Mouse (Mus musculus) gastrocnemius, postnatal 4 days (tissue): ENCODE results near the gene Atp23. TPM values are rescaled to one million over a fixed set of nuclear protein-coding genes. Genes with fewer than 3 reads are reported as not detected.

Source experiments
- DNase-seq, 2 experiments: peaks; one replicate each; pipeline ENCODE4 v3.0.0; 2021 to 2022; ENCODE audit warnings: low spot score in 2 of 2, mixed read lengths in 2 of 2
- long read RNA-seq, 2 experiments: library from polyadenylated mRNA; stranded (forward); transcript quantifications; one replicate each; pipeline ENCODE4 v2.0.0; 2021
- total RNA-seq, 2 experiments: library from RNA; stranded (reverse); gene quantifications; 2 replicates each; pipeline ENCODE4 v1.2.3; 2021

The Atp23 gene
- total RNA-seq = 1 to 10 TPM; 4.3 to 5.4 TPM
- long read RNA-seq, experiment 1, partial matches to known transcripts = 1 of 5 reads
- long read RNA-seq, experiment 1, other reads (novel, unspliced or antisense) = 1 of 5 reads
- long read RNA-seq, experiment 2, partial matches to known transcripts = 0 of 11 reads
- long read RNA-seq, experiment 2, other reads (novel, unspliced or antisense) = 5 of 11 reads

GRCm38 (mm10) chr10:126900821-126901487 is at the start of gene Atp23:
Atp23 (minus strand) TSS chr10:126901355.
- peak; percentile 93 for DNase-seq

DNA sequence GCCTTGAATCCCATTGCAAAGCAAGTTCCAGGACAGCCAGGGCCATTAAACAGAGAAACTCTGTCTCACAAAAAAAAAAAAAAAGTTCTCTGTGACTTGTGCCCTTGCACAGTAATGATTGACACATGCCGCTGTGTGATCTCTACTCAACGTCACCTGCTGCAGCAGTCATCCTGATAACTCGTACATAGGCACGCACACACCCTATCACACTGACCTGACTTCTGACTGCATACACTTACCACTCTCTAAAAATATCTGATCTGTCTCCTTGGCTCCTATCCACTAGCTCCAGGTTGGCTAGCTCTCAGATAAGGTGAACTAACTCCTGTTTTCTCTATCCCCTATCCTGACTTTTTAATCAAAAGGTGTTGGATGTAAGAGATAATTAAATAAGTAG is 49.4 kb upstream of the Atp23 start:
- DNase-seq = no peak

GRCm38 (mm10) chr10:126949824-126950223 is 48.7 kb upstream of the Atp23 start:
- DNase-seq = no peak

DNA sequence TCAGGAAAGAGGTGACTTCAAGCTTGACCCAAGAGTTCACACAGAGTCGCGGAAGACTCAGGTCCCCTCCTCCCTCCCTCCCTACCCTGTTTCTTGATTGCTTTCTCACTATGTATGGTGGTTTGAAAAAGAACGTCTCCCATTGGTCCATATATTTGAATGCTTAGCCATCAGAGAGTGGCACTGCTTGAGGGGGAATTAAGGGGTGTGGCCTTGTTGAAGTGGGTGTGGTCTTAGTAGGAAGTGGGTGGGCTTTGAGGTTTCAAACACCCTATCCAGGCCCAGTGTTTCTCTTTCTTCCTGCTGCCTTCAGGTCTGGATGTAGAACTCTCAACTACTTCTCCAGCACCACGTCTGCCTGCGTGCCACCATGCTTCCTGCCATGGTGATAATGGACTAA is 44.4 kb upstream of the Atp23 start:
- no peak for DNase-seq

GRCm38 (mm10) chr10:126940949-126941348 is 39.8 kb upstream of the Atp23 start:
- no peak for DNase-seq

DNA sequence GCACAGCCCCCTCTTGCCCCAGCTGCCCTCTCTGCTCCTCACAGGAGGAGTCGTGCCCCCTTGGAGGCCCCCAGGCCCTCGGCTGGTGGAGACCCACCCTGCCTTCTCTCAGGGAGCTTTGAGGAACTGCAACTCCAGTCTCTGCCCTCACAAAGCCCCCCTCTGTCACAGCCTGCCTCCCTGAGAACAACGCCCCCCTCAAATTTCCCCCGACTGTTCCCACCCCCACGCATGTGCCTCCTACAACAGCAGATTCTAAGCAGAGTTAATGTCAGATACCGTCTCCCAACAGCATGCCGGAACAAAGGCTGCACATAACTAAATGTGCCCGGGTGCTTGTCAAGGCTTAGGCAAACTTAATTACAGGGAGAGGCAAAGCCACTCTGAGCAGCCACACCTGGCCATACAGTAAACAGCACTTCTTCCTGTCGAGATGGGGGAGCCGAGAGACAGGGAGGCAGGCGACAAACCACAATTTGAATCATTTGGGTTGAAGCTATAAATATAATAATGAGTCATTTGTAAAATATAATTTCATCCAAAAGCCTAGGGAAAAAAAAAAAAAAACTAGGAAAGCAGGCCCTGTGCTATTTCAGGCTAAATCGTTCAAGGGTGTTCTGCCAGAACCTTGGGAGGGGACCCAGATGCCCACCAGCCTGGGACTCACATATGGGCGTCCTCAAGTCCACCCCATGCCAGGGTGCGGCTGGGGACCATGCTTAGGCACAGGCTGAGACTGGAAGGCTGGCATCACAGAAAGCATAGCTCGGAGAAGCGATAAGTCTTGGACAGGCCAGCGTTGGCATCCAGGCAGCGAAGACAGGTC is 34.6 kb upstream of the Atp23 start:
- no peak for DNase-seq

- DNase-seq = no peak
Measured at GRCm38 (mm10) chr10:126935121-126935520, 34.0 kb upstream of the Atp23 start.

DNA sequence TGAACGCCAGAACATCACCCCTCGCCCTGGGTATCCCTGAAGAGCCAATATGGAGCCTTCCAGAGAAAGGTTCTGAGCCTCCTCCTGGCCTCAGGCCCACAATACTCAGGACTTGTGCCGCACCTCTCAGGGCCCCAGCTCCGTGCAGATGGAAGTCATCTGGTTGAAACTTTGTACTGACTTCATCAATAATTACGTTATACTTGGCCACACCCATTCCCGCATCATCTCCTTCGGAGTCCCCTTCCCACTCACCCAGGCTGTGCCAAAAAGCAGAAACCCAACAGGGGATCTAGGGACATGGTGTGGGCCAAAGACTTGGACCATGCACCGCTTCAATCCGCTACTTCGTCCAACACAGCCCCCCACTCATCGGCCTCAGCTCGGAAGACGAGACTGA is 33.4 kb upstream of the Atp23 start:
- peak in 1 of 2 experiments; percentile 43 for DNase-seq

- no peak for DNase-seq
Measured at GRCm38 (mm10) chr10:126931760-126932139, 30.6 kb upstream of the Atp23 start.

- peak in 1 of 2 experiments; percentile 44 for DNase-seq
Measured at GRCm38 (mm10) chr10:126931123-126931759, 30.1 kb upstream of the Atp23 start.

DNA sequence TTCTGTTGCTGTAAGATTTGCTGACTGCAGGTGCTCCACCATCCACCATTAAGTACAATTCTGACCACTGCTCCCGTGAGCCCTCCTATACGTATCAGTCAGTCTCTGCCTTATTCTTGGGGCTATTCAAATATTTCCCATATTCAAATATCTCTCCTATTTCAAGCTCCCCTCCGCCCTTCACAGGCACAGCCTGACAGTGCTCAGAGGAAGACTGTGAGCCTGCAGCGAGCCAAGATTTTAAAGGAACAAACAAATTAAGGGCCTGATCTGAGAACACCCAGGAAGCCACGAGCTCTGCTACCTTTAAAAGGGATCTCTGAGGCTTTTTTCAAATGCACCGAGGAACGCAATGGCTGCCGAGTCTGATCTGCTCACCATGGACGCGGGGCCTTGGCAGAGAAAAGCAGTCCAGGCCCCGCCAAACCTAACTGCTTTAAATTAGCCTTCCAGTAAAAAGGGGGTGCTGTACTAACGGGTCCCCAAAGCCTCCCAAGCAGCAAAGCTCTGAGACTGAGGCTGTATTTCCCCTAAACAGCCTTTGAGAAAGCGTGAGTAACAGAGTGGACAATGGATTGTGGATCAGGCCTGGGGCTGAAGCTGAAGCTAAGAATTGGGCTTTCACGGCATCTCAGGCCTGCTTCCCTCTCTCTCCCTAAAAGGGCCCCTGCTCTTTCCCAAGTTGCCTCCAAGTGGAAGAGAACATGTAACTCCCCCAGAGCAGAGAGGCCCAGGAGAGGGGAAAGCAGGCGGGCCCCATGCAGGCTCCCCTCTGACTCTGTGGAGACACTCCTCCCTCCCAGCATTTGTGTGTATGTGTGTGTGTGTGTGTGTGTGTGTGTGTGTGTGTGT is 29.3 kb upstream of the Atp23 start:
- DNase-seq = peak; percentile 55 to 78

DNA sequence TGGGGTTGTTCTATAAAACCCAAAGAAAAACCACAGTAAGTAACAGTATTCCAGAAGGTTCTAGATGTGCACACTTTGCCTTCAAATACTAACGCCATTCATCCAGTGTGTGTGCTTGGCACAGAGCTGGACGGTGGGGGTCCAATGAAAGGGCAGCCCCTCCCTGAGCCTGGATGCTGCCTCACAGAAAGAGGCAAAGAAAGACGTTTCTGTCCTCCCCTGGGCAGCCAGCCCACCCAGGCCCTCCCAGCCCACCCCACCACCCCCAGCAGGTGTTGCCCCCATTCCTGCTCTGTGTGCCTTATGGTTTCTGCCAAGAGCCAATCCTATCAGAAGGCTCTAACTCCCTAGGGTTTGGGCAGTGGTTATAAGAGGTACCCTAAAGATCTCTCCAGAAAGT is 28.4 kb upstream of the Atp23 start:
- DNase-seq = no peak

GRCm38 (mm10) chr10:126928819-126929206 is 27.7 kb upstream of the Atp23 start:
- DNase-seq = no peak

DNA sequence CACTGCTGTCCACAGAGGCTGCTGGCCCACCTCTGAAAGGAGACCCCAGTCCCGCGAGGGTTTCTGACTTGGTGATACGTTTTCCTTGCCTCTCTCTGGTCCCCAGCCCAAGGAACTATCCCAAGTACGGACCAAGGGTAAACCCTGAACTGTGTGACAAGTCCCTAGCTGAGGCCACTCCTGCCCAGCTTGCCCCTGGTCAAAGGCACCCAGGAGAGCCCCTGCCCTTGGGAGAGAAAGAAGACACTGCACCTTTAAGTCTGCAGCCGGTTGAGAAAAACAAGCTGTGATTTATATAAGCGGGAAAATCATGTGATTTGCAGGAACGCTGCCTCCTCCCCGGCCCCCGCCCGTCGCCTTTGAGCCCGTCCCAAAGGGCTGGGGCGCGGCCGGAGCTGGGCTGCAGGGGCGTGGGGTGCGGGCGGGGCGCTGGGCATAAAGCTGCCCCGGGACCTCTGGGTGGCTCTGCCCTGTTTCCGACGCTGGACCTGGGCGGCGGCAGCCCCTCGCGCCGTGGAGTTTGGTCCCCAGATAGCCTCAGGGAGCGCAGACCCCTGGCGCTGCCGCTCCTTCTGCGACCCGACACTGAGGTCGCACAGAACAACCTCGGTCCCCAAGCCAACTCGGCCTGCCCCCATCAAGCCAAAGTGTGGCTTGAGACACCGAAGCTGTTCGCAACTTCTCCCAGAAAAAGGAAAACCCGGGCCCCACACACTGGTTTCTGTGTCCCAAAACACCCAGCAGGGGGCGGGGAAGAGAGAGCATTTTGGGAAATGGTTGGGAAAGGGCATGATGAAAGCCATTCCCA is 27.1 kb upstream of the Atp23 start:
- peak; percentile 72 to 89 for DNase-seq

- no peak for DNase-seq
Measured at GRCm38 (mm10) chr10:126927101-126927961, 26.2 kb upstream of the Atp23 start.

DNA sequence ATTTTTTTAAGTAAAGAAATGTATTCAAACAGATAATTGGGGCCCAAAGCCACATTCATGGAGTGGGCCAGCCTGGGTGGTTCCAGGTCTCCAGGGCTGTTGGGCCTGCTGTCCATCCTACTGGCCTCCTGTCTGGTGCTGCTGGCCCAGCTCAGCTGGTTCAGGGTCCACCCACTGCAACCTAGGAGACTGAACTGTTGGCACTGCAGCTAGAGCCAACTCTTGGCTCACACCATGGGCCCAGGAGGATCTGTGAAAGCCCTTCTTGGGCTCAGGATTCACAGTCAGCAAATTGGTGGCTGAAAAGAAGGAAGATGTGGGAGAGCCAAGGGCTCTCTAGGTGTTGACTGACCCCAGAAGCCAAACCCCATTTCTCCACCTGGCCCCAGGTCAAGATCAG is 24.2 kb upstream of the Atp23 start:
- DNase-seq = no peak

DNA sequence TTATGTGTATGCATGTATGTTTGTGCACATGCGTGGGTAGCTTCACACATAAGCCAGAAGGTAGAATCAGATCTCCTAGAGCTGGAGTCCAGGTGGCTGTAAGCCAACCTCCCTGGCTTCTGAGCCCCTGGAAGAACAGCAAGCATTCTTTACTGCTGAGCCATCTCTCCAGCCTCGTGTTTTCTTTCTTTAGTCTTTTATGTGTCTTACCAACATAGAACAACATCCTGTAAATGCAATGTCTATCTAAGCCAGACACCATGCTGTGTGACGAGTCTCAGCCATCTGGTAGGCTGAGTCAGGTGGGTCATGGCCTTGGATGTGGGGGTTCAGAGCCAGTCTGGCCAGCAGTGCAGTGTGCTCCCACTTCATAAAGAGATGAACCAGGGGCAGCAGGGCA is 22.9 kb upstream of the Atp23 start:
- peak in 1 of 2 experiments; percentile 40 for DNase-seq

DNA sequence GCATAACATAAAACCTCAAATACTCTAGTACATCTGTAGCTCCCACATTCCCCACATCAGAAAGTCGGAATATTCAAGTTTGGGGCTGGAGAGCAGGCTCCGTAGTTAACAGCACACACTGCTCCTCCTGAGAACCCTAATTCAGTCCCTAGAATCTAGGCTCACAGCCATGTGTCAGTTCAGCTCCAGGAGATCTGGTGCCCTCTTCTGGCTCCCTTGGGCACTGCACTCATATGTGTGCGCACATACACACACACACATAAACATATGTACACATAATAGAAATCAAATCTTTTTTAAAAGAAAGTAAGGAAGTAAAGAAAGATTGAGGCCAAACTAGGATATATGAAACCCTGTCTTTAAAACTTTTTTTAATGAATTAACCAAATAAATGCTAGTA is 19.1 kb upstream of the Atp23 start:
- no peak for DNase-seq

- DNase-seq = peak; percentile 88 to 91
Measured at GRCm38 (mm10) chr10:126919067-126919466, 17.9 kb upstream of the Atp23 start.
